ENCODE assay signal across 8 mouse cellular contexts in the genomic region with DNA sequence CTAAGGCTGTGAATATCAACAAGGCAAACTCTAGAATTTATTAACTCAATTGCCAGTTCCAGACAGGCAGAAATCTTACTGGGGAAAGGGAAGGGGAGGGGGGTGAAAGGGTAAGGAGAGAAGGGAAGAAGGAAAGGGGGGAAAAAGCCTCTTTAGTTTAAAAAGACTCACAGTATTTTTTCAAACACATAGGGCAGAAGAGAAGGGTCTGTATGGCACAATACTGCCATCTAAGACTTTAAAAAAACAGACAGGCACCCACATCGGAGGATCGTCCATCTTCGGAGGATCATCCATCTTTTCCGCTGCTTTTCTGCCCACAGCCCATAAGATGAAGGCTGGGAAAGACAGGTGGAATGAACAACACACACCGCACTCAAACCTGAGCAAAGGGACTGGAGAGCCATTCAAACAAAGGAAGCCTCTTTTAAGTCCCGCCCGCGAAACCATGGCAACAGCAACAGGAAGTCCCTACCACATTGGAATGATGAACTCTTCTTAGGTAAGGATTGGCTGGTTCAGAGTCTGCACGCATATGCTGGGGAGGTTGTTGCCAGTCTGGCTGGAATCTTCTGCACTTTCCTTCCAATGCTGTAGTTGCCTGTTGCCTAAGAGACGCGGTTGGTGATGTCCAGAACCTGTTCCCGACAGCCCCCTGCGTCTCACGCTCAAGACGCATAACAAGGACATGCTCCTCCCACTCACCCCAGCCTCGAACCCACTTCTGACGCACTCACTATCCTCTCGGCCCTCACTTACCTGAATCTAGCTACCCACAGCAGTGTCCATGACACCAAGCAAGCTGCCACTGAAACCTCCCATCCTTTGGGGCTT. TPM values are rescaled to one million over a fixed set of nuclear protein-coding genes. Genes with fewer than 3 reads are reported as not detected.
DNase-seq lines count a peak whose midpoint lies in the region; ATAC-seq and TF ChIP-seq lines count a peak whose summit lies in the region.

No protein-coding gene starts in this region.

- DNase-seq in adrenal gland, postnatal 14 days = peak; percentile 77
- peak; percentile 82 for DNase-seq in embryo, embryonic 11 days
- DNase-seq in gastrocnemius, postnatal 36 days = peak; percentile 18 to 29
- peak; percentile 79 to 87 for DNase-seq in left cerebral cortex, postnatal 25 days (ENCODE audit: low spot score in 2 of 2)
- DNase-seq in right cerebral cortex, postnatal 25 days = peak; percentile 81
- DNase-seq in yolk sac, embryonic 10.5 days (ENCODE audit: low spot score) = peak; percentile 46

- no peak overlapping the region for H3K27ac ChIP-seq in intestine, postnatal 0 days (ENCODE audit: low read depth, low read length)

- H3K4me2 ChIP-seq in intestine, postnatal 0 days (replicated peaks; ENCODE audit: low read depth) = peak overlapping the region; percentile 61

- ATAC-seq in intestine, postnatal 0 days = peak; percentile 49; the same call in 1 of the 2 replicates
- peak; percentile 94 for ATAC-seq in megakaryocyte-erythroid progenitor cell, adult 5-6 weeks (replicated peaks; ENCODE audit: low FRiP score, low TSS enrichment, poor library complexity, severe bottlenecking)

- H3K36me3 ChIP-seq in intestine, postnatal 0 days (ENCODE audit: control insufficient read depth, insufficient read depth) = no peaks in the 10 kb centered on the region

- H3K9me3 ChIP-seq in intestine, postnatal 0 days (ENCODE audit: control insufficient read depth) = no peaks in the 10 kb centered on the region

- WGBS in intestine, postnatal 0 days = 26% methylated on average over 18 of the region's 18 CpGs

- H3K9ac ChIP-seq in intestine, postnatal 0 days (ENCODE audit: low read depth, low read length) = no peak overlapping the region

- no peaks in the 10 kb centered on the region for H3K4me1 ChIP-seq in intestine, postnatal 0 days (replicated peaks; ENCODE audit: control insufficient read depth, insufficient read depth, low read length)

- H3K4me3 ChIP-seq in intestine, postnatal 0 days (ENCODE audit: low read depth, low read length) = peak overlapping the region; percentile 36

- no peaks in the 10 kb centered on the region for H3K27me3 ChIP-seq in intestine, postnatal 0 days (replicated peaks; ENCODE audit: control insufficient read depth, insufficient read depth, low read length)

- intact Hi-C loops in gastrocnemius, postnatal 36 days (cut with DNase I) = no loop called here
- intact Hi-C loops in left cerebral cortex, postnatal 25 days (cut with DNase I) = no loop called here

- TF ChIP-seq CTCF in intestine, postnatal 0 days (IDR thresholded peaks at IDR 0.05; ENCODE audit: low read depth) = no peak

RNA-seq across cellular contexts. Expression of a gene that starts 18.2 kb away (rescaled TPM):
- total RNA-seq in adrenal gland, postnatal 14 days (2021) = 20.5 and 24.2 TPM in 2 replicates
- 1 to 10 TPM; 3.2 to 4.6 TPM for total RNA-seq in gastrocnemius, postnatal 36 days (2021)
- 17.2 and 17.3 TPM in 2 replicates for polyA plus RNA-seq in intestine, postnatal 0 days (2015; fragmentation: Nextera tagmentation; extraction: Ambion mirVana)
- total RNA-seq in left cerebral cortex, postnatal 25 days (2021) = 10 to 100 TPM; 43.6 to 51.0 TPM
- total RNA-seq in megakaryocyte-erythroid progenitor cell, adult 5-6 weeks (2014; fragmentation: Nextera tagmentation) = 21.0 and 23.4 TPM in 2 replicates
- total RNA-seq in megakaryocyte-erythroid progenitor cell, adult 5-6 weeks (2017) = 18.8 and 24.6 TPM in 2 replicates

Comparison
In these comparisons a context has a peak if more than half of its experiments do, and no peak if none do; other contexts are left out.
1. DNase-seq: peak in every context shown above with its lines; median percentile 83 in left cerebral cortex, postnatal 25 days; 82 in embryo, embryonic 11 days; 81 in right cerebral cortex, postnatal 25 days; 77 in adrenal gland, postnatal 14 days; 46 in yolk sac, embryonic 10.5 days; 24 in gastrocnemius, postnatal 36 days.